Mouse (Mus musculus) adrenal gland, adult 8-10 months (tissue): ENCODE results near the gene Xylt1. TPM values are rescaled to one million over a fixed set of nuclear protein-coding genes. Genes with fewer than 3 reads are reported as not detected.
A peak's percentile ranks its signal among the peaks of the same experiment; 100 is the strongest.

ENCODE experiments used
- DNase-seq: peaks from one replicate; pipeline ENCODE4 v3.0.0; 2022
- total RNA-seq, 4 experiments: library from RNA; stranded (reverse); gene quantifications; 2 replicates each; pipeline ENCODE4 v1.2.4; 2022

Xylt1 gene
- total RNA-seq, 4 experiments from 2014 or later = 7.4 to 13.4 (median 9.1) TPM

DNA sequence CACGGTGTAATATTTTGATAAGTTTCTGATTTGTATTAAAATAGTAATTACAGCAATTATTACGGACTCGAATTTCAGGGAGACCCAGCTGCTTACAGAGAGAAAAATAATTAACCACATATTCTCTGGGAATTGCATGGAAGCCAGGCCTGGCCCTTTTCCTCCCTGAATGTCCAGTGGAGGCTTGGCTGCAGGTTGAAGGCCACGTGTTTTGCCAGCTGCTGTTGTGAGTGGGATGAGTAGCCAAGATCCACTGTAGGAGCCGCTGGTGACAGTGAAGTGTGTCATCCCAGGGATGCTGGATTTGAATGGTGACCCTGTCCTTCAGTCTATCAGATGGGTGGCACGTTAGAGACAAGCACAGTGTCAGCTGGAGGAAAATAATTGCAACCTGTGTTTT is 14.7 kb downstream of the Xylt1 start:
- no peak for DNase-seq

- DNase-seq = no peak
These were observed 17.1 kb downstream of the Xylt1 start for GRCm38 (mm10) chr7:117397877-117398276.

- no peak for DNase-seq
These were observed 19.2 kb downstream of the Xylt1 start for GRCm38 (mm10) chr7:117399971-117400370.

GRCm38 (mm10) chr7:117401581-117401980 is 20.8 kb downstream of the Xylt1 start:
- no peak for DNase-seq

DNA sequence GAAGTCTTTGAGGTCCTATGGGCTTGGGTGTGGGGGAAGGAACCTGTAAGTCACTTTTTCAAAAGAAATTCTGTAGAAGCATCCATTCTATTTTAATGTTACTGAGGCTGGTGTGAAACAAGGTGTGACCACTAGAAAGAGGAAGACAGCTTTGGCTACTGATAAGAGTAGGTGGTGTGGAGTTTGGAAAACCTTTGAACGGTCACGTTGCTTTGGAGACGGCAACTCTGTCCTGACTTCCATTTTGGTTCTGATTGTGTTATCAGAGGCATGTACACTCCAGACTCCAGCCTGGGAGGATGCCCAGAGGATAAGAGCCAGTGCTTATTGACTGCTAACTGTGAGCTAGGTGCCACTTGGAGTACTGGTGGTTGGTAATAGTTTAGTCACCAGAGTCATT is 25.6 kb downstream of the Xylt1 start:
- no peak for DNase-seq

DNA sequence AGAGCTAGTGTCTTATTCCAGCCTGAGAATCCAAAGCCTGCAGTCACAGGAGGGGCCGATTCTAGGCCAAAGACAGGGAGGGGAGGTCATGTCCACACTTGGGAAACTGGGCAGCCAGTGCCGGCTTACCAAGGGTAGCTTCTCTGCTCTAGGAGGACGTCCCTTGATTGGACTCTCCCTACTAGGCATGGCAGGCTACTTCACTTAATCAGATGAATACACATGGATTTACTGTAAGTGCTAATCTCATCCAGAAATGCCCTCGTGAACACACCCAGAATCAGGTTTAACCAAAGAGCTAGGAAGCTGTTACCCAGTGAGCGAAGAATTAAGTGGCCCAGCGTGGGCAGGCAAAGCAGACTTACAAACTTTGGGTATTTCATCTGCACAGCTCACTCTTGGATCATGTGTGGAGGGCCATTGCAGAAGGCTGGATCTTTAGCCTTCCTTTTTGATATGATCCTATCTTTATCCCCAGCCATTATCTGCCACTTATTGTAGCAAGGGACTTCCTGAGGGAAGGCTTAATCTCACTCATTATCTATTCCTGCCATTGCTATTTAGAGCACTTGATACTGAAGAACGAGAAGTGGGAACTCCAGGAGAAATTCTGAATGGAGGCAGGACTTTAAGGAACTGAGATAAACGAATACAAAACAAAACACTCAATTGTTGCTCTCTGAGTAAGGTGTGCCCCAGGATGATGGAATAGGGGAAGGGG is 28.6 kb downstream of the Xylt1 start:
- DNase-seq = no peak

DNA sequence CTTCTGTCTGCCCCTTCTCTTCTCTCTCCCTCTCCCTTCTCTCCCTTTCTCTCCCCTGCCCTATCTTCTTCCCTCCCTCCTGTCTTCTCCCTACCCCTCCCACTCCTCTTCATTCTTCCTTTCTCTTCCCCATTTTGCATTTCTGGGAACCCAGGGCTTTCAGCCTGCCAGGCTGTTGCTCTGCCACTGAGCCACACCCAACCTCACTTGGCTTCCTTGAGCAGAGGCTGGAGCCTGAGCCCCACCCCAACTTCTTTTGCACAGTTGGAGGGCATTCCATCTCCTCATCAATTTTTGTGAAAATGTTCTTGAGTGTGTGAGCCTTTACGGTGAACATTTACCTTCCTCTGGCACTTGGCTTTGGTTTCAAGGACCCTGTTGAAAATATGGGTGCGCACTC is 31.1 kb downstream of the Xylt1 start:
- DNase-seq = no peak

GRCm38 (mm10) chr7:117412405-117412804 is 31.6 kb downstream of the Xylt1 start:
- DNase-seq = no peak

GRCm38 (mm10) chr7:117414341-117415008 is 33.7 kb downstream of the Xylt1 start:
- no peak for DNase-seq

DNA sequence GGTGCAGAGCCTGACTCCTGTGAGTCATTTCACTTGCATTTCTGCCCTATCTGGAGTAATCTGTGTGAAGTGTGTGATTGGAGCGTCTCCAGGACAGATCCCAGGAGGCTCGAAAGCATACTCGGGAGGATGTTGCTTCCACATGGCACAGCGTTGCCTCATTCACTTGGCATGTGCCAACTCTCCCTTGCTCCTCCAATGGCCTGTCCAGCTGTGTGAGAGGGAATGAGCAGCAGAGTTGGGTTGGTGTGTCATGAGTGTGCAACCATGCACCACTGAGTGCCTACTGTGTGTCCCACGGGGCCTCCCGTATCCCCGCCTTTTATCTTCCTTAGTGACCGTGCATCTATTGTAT is 34.2 kb downstream of the Xylt1 start:
- DNase-seq = peak; percentile 18

DNA sequence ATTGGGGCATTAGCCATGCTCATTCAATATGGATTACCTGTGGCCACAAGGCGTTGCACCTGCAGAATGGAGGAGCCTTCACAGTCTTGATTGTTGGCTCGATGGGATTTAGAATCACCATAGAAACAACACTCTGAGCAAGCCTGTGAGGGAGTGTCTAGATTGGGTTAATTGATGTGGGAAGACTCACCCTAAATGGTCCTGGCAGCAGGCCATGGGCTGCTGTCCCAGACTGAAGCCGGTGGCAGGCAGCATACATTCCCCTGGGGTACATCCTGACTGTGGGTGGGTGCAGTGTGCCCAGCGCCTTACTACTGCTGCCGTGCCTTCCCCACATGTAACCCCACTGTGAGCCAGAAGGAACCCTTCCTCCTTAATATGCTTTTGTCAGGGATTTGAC is 38.3 kb downstream of the Xylt1 start:
- DNase-seq = no peak

DNA sequence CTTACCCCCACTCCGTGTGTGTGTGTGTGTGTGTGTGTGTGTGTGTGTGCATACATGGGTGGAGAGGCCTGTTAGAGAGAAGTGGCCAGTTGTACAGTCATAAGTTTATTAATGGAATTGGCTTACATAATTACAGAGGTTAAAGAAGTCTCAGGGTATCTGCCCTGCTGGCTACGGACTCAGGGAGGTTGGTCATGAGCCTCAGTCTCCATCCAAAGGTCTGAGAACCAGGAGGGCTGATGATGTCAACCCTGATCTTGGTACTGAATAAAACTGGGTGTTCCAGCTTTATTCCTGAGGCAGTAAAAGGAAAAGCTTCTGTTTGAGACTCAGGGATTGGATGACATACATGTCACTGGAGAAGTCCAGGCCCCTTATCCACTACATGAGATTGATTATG is 39.1 kb downstream of the Xylt1 start:
- no peak for DNase-seq

- DNase-seq = no peak
These were observed 39.5 kb downstream of the Xylt1 start for GRCm38 (mm10) chr7:117420301-117420700.

- DNase-seq = no peak
These were observed 40.2 kb downstream of the Xylt1 start for GRCm38 (mm10) chr7:117420836-117421566.

DNA sequence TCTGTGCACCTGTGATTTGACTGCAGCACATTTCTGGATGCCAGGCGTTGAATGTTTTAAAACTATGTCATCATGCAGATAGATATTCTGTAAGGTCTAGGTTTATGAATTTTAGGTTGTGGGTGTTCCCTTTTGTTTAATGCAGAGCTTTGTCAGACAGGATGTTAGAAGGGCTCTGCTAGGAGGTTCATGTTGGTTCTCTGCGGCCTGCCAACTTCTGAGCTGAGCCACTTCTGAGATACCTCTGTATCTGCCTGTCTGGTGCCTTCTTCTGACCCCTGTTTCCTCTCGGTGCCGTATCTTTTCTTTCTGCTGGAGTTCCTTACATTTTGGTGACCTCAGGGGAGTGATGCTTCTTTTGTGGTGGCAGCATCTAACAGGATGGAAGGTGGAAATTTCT is 44.1 kb downstream of the Xylt1 start:
- no peak for DNase-seq

- no peak for DNase-seq
These were observed 45.6 kb downstream of the Xylt1 start for GRCm38 (mm10) chr7:117426366-117426765.

- DNase-seq = no peak
These were observed 48.0 kb downstream of the Xylt1 start for GRCm38 (mm10) chr7:117428690-117429224.

DNA sequence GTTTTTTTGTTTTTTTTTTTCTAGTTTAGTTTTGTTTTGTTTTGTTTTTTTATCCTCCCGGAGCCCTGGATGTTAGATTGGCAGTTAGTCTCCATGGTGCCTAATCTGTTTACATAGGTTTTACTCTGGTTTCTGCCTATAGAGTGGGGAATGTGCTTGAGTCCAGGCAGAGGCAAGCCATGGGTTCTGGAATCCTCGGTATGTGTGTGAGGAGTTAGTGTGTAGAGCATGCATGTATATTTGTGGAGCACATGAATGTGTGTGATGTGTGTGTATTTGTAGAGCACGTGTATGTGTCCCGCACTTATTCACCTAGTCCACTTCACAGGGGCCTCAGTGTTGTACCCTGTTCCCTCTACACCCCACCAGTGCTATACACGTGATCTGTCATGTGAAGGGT is 48.7 kb downstream of the Xylt1 start:
- no peak for DNase-seq

DNA sequence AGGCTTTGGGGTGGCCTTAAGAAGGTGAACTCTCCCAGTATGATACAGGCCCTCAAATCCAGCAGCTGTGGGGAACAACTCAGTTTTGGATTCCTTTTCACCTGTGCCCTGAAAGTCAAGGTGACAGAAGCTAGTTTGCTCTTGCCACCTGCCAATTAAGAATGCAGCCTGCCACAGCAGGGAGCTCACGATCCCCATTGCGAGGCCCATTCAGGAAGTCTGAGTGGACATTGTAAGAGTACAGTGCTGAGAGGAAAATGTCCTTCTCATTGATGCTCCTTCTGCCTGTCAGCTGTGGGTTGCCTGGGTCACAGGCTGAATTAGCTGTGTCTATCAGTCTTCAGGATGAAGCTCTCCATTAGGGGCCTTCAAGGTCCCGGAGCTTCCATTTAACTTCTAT is 49.1 kb downstream of the Xylt1 start:
- DNase-seq = no peak

GRCm38 (mm10) chr7:117430361-117430935 is 49.7 kb downstream of the Xylt1 start:
- DNase-seq = no peak

DNA sequence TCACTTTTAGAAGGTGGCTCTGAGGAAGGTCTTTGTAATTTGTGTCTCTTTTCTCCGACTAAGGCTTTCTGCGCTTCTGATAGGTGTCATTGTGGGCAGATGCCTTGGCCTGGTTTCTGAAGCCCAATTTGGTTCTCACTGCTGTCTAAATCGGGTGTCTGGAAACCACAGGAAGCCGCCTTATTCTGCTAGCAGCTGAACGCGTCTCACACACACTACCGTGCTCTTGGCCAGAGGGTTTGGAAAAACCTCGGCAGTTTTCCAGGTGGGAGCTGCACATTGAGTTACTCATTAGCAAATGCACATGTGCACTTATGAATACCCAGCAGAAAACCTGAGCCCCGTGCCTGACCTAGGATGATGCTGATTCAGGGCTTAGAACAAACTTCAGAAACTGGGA is 52.9 kb downstream of the Xylt1 start:
- no peak for DNase-seq

DNA sequence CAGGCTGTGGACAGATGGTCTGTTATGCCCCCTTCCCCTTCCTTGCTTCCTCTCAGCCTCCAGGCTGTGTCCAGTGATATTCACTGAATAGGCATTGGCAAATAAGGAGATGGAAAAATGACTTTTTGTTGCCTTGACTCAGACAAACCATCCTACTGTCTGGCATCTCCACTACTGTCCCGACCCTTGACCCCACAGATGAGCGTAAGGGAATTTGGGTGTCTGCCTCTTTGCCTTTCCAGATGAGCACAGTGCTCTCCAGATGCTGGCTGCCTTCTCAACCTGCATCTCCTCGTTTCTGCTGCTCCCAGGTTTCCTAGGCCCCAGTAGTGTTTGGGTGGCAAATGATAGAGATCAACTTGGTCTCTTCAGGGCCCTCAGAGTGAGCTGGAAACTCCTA is 54.3 kb downstream of the Xylt1 start:
- DNase-seq = no peak
